Mouse (Mus musculus): ENCODE results near the gene Dusp16.

DNA sequence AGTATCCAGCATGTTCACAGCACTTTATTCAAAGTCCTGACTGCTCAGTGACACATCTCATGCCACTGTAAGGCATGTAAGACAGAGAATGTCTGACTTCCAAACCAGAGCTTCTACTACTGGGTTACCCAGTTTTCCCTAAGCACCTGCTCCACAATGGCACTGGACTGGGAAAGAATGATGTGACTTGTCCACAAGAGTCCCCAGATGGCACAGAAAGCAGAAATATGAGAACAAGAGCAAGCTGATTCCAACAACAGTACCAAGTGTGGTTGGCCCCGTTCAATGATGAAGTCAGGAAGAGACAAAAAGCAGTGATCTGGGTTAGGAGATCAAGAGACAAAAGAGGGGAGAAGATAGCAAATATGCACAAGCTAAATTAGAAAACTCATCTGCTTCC lies 29.0 kb downstream of the Dusp16 start:
- TF ChIP-seq CTCF (IDR thresholded peaks at IDR 0.05) = no peak
- TF ChIP-seq EP300 (IDR thresholded peaks at IDR 0.05) = no peak
